Mouse (Mus musculus): ENCODE data around the gene Dcxr.

- TF ChIP-seq CTCF (IDR thresholded peaks at IDR 0.05; ENCODE audit: insufficient read depth, low read length) (no peak), POLR2A (IDR thresholded peaks at IDR 0.05; ENCODE audit: borderline replicate concordance, extremely low read depth, low read depth, low read length) (no peak)
Observed at GRCm38 (mm10) chr11:120689365-120689764, 37.7 kb downstream of the Dcxr start.

Measured in lung, adult 2 months (tissue).